Mouse (Mus musculus) gastrocnemius, adult 2 months (tissue): Measurements from ENCODE around the gene Abcc4. TPM values are rescaled to one million over a fixed set of nuclear protein-coding genes. Genes with fewer than 3 reads are reported as not detected.

Experiments used
- DNase-seq: peaks from one replicate; pipeline ENCODE4 v3.0.0; 2022
- H3K27ac ChIP-seq: fragments of 200-600 bp; 2 replicates; pipeline ENCODE4 v1.8.1; 2022; ENCODE audit warnings: mild to moderate bottlenecking
- H3K4me3 ChIP-seq: fragments of 200-600 bp; 2 replicates; pipeline ENCODE4 v1.8.1; 2022; ENCODE audit warnings: mild to moderate bottlenecking, moderate library complexity
- CTCF ChIP-seq: fragments of 200-600 bp; IDR thresholded peaks from 2 replicates; pipeline ENCODE4 v1.8.1; 2022; ENCODE audit warnings: antibody characterized with exemption, mild to moderate bottlenecking, moderate library complexity
- intact Hi-C: fragments of 180-260 bp; cut with DNase I; formaldehyde crosslinking; loops from one replicate; pipeline ENCODE4 v1.15.1; 2025
- total RNA-seq, 2 experiments: library from RNA; stranded (reverse); gene quantifications; 2 replicates each; pipeline ENCODE4 v1.2.3; 2021

Abcc4 gene
- total RNA-seq, 2 experiments from 2014 or later, result 10.1 to 12.2 TPM

- TF ChIP-seq CTCF, result no peak
- H3K4me3 ChIP-seq, result no peak overlapping the region
- DNase-seq, result no peak
- no peak overlapping the region for H3K27ac ChIP-seq
- intact Hi-C loops, result no loop called here
Measured at GRCm38 (mm10) chr14:118642140-118642539, 63.9 kb downstream of the Abcc4 start.

GRCm38 (mm10) chr14:118638447-118639275 is 67.4 kb downstream of the Abcc4 start:
- Histone ChIP-seq H3K4me3 (no peak overlapping the region), H3K27ac (no peak overlapping the region)
- no peak for TF ChIP-seq CTCF
- DNase-seq, result no peak
- intact Hi-C loops, result loop anchor here (5.0 kb wide), 1 partner anchor 39 kb away; no protein-coding TSS in a partner anchor

GRCm38 (mm10) chr14:118635493-118636183 is 70.4 kb downstream of the Abcc4 start:
- TF ChIP-seq CTCF, result no peak
- peak overlapping the region; percentile 88 for H3K27ac ChIP-seq
- intact Hi-C loops, result loop anchor here (2.0 to 5.0 kb wide), 2 partner anchors 42 to 71 kb away; partner anchors contain the start of gene Abcc4
- peak; percentile 92 for DNase-seq
- H3K4me3 ChIP-seq, result peak overlapping the region; percentile 61

GRCm38 (mm10) chr14:118629649-118630048 is 76.4 kb downstream of the Abcc4 start:
- no peak overlapping the region for H3K4me3 ChIP-seq
- H3K27ac ChIP-seq, result no peak overlapping the region
- intact Hi-C loops, result loop anchor here (5.0 kb wide), 1 partner anchor 68 kb away; no protein-coding TSS in a partner anchor
- DNase-seq, result no peak
- TF ChIP-seq CTCF, result no peak

GRCm38 (mm10) chr14:118621449-118621789 is 84.6 kb downstream of the Abcc4 start:
- no peak for DNase-seq
- no peak overlapping the region for H3K4me3 ChIP-seq
- intact Hi-C loops, result no loop called here
- no peak overlapping the region for H3K27ac ChIP-seq
- TF ChIP-seq CTCF, result no peak

- no peak for TF ChIP-seq CTCF
- DNase-seq, result no peak
- intact Hi-C loops, result no loop called here
- H3K27ac ChIP-seq, result no peak overlapping the region
- no peak overlapping the region for H3K4me3 ChIP-seq
Measured at GRCm38 (mm10) chr14:118620773-118621448, 85.1 kb downstream of the Abcc4 start.

- intact Hi-C loops, result loop anchor here (1.0 to 2.0 kb wide), 3 partner anchors 84 to 200 kb away; no protein-coding TSS in a partner anchor
- DNase-seq, result peak; percentile 54
- Histone ChIP-seq H3K4me3 (no peak overlapping the region), H3K27ac (no peak overlapping the region)
- peak; percentile 85 for TF ChIP-seq CTCF
Measured at GRCm38 (mm10) chr14:118616698-118617311, 89.2 kb downstream of the Abcc4 start.

GRCm38 (mm10) chr14:118613734-118614133 is 92.3 kb downstream of the Abcc4 start:
- no peak for TF ChIP-seq CTCF
- no peak overlapping the region for H3K27ac ChIP-seq
- DNase-seq, result no peak
- no peak overlapping the region for H3K4me3 ChIP-seq
- intact Hi-C loops, result no loop called here

GRCm38 (mm10) chr14:118611714-118612113 is 94.3 kb downstream of the Abcc4 start:
- TF ChIP-seq CTCF, result no peak
- intact Hi-C loops, result no loop called here
- DNase-seq, result no peak
- H3K4me3 ChIP-seq, result no peak overlapping the region
- no peak overlapping the region for H3K27ac ChIP-seq

GRCm38 (mm10) chr14:118610786-118611185 is 95.2 kb downstream of the Abcc4 start:
- intact Hi-C loops, result no loop called here
- no peak overlapping the region for H3K27ac ChIP-seq
- no peak for TF ChIP-seq CTCF

GRCm38 (mm10) chr14:118608816-118609465 is 97.1 kb downstream of the Abcc4 start:
- no peak overlapping the region for H3K4me3 ChIP-seq
- no peak for DNase-seq
- intact Hi-C loops, result no loop called here
- H3K27ac ChIP-seq, result no peak overlapping the region
- TF ChIP-seq CTCF, result no peak

More at GRCm38 (mm10) chr14:118610786-118611185, 95.2 kb downstream of the Abcc4 start:
- H3K4me3 ChIP-seq, result no peak overlapping the region
- DNase-seq, result no peak

GRCm38 (mm10) chr14:118608317-118608716 is 97.7 kb downstream of the Abcc4 start:
- intact Hi-C loops, result no loop called here
- Histone ChIP-seq H3K4me3 (no peak overlapping the region), H3K27ac (no peak overlapping the region)
- DNase-seq, result no peak
- TF ChIP-seq CTCF, result no peak
